Mouse (Mus musculus): ENCODE measurements at regions not wholly inside any gene's neighbourhood (a gene's known extent, or its start where the extent isn't known, plus 50 kb on each side); places are given as distances from the start of the nearest gene placed in this dataset.

- DNase-seq (ENCODE audit: extremely low spot score in 1 of 2, low spot score in 2 of 2), result no peak
- intact Hi-C loops (cut with DNase I), result no loop called here
Observed at GRCm38 (mm10) chr8:102462601-102463000, 322.8 kb downstream of the Cdh11 start.

- no peak for DNase-seq (ENCODE audit: extremely low spot score in 1 of 2, low spot score in 2 of 2)
- intact Hi-C loops (cut with DNase I), result no loop called here
Observed at GRCm38 (mm10) chr8:102443006-102443405, 342.4 kb downstream of the Cdh11 start.

GRCm38 (mm10) chr8:102421828-102422227 lies 363.6 kb downstream of the Cdh11 start:
- intact Hi-C loops (cut with DNase I), result no loop called here
- DNase-seq (ENCODE audit: extremely low spot score in 1 of 2, low spot score in 2 of 2), result no peak

- DNase-seq (ENCODE audit: extremely low spot score in 1 of 2, low spot score in 2 of 2), result no peak
- intact Hi-C loops (cut with DNase I), result no loop called here
Observed at GRCm38 (mm10) chr8:102414931-102415330, 370.5 kb downstream of the Cdh11 start.

GRCm38 (mm10) chr8:102413446-102413845 lies 372.0 kb downstream of the Cdh11 start:
- intact Hi-C loops (cut with DNase I), result no loop called here
- no peak for DNase-seq (ENCODE audit: extremely low spot score in 1 of 2, low spot score in 2 of 2)

GRCm38 (mm10) chr8:102387591-102387990 lies 397.9 kb downstream of the Cdh11 start:
- intact Hi-C loops (cut with DNase I), result no loop called here
- DNase-seq (ENCODE audit: extremely low spot score in 1 of 2, low spot score in 2 of 2), result no peak

GRCm38 (mm10) chr8:102345392-102345791 lies 440.1 kb downstream of the Cdh11 start:
- intact Hi-C loops (cut with DNase I), result no loop called here
- no peak for DNase-seq (ENCODE audit: extremely low spot score in 1 of 2, low spot score in 2 of 2)

GRCm38 (mm10) chr8:102332511-102332910 lies 452.9 kb downstream of the Cdh11 start:
- intact Hi-C loops (cut with DNase I), result no loop called here
- no peak for DNase-seq (ENCODE audit: extremely low spot score in 1 of 2, low spot score in 2 of 2)

GRCm38 (mm10) chr8:102331151-102331550 lies 454.3 kb downstream of the Cdh11 start:
- no peak for DNase-seq (ENCODE audit: extremely low spot score in 1 of 2, low spot score in 2 of 2)
- intact Hi-C loops (cut with DNase I), result no loop called here

GRCm38 (mm10) chr8:102329955-102330354 lies 455.5 kb downstream of the Cdh11 start:
- intact Hi-C loops (cut with DNase I), result no loop called here
- no peak for DNase-seq (ENCODE audit: extremely low spot score in 1 of 2, low spot score in 2 of 2)

All from left cerebral cortex, postnatal 10 days (tissue).